Mouse (Mus musculus): ENCODE data around the gene Adora1. TPM values are rescaled to one million over a fixed set of nuclear protein-coding genes. Genes with fewer than 3 reads are reported as not detected.

Adora1 gene
- 26.5 TPM for polyA plus RNA-seq (2014; fragmentation: Illumina TruSeq; extraction: RNeasy Lipid Tissue Mini Kit (QIAGEN cat#74804); ENCODE audit: low read depth, low replicate concordance)

GRCm38 (mm10) chr1:134235391-134235921 lies at the start of gene Adora1:
TSS of gene Adora1 (minus strand) at chr1:134235431.

DNA sequence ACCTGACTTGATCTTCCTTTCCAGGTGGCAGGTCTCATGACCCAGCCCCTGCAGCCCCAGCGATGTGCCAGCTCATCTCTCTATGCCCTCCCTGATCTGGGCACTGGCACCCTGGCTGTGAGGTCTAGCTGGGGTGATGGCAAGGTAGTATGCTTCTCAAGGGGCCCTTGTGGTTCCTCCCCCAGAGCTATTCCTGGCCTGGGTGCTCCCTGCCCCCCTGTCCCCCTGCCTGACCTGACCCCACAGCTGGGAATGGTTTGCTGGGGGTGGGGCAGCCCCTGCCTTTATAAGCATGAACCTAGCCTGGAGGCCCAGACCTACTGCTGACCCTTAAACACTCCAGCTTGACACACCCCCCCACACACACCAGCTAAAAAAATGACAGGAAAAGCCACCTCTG lies 42.1 kb downstream of the Adora1 start, which contains the start of gene Mybph:
TSS of gene Mybph (plus strand) at position 323 of the 400 bp plus-strand sequence.

DNA sequence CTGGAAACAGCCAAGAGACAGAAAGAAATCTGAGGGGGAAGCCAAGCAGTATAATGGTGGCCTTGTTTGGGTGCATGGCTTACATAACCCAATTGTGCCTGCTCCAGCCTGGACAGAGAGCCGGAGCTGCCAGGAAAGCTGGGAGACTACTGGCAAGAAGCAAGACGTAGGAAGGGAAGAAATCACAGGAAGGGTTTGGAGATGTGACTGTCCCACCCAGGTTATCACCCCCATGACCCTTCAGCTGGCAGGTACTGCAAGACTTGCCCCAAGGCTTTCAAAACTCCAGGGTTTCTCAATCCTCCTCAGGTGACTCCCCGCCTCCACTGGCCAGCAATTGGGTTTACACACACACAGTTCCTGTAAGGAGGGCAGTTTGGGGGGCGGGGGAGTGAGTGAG lies 53.2 kb downstream of the Adora1 start, which contains the start of gene Chil1:
TSS of gene Chil1 (plus strand) at position 152 of the 400 bp plus-strand sequence.

Other genes starting within 250 kb of the Adora1 start
- 97.5 TPM for gene Fmod, start 198.2 kb downstream of the Adora1 start, polyA plus RNA-seq (2014; fragmentation: Illumina TruSeq; extraction: RNeasy Lipid Tissue Mini Kit (QIAGEN cat#74804); ENCODE audit: low read depth, low replicate concordance)
- 46.4 TPM for gene Btg2, start 156.3 kb downstream of the Adora1 start, polyA plus RNA-seq (2014; fragmentation: Illumina TruSeq; extraction: RNeasy Lipid Tissue Mini Kit (QIAGEN cat#74804); ENCODE audit: low read depth, low replicate concordance)
- 0.17 TPM for gene Chit1, start 124.2 kb downstream of the Adora1 start, polyA plus RNA-seq (2014; fragmentation: Illumina TruSeq; extraction: RNeasy Lipid Tissue Mini Kit (QIAGEN cat#74804); ENCODE audit: low read depth, low replicate concordance)
- gene Chil1, start 53.3 kb downstream of the Adora1 start, polyA plus RNA-seq (2014; fragmentation: Illumina TruSeq; extraction: RNeasy Lipid Tissue Mini Kit (QIAGEN cat#74804); ENCODE audit: low read depth, low replicate concordance): 0.86 TPM
- not detected for gene Mybph, start 42.0 kb downstream of the Adora1 start, polyA plus RNA-seq (2014; fragmentation: Illumina TruSeq; extraction: RNeasy Lipid Tissue Mini Kit (QIAGEN cat#74804); ENCODE audit: low read depth, low replicate concordance)
- gene Myog, start 54.6 kb upstream of the Adora1 start, polyA plus RNA-seq (2014; fragmentation: Illumina TruSeq; extraction: RNeasy Lipid Tissue Mini Kit (QIAGEN cat#74804); ENCODE audit: low read depth, low replicate concordance): not detected
- 2.8 TPM for gene Ppfia4, start 97.5 kb upstream of the Adora1 start, polyA plus RNA-seq (2014; fragmentation: Illumina TruSeq; extraction: RNeasy Lipid Tissue Mini Kit (QIAGEN cat#74804); ENCODE audit: low read depth, low replicate concordance)
- gene Tmem183a, start 126.5 kb upstream of the Adora1 start, polyA plus RNA-seq (2014; fragmentation: Illumina TruSeq; extraction: RNeasy Lipid Tissue Mini Kit (QIAGEN cat#74804); ENCODE audit: low read depth, low replicate concordance): 41.2 TPM
- gene 4933406M09Rik, start 150.5 kb upstream of the Adora1 start, polyA plus RNA-seq (2014; fragmentation: Illumina TruSeq; extraction: RNeasy Lipid Tissue Mini Kit (QIAGEN cat#74804); ENCODE audit: low read depth, low replicate concordance): 0.45 TPM
- 34.4 TPM for gene Cyb5r1, start 170.1 kb upstream of the Adora1 start, polyA plus RNA-seq (2014; fragmentation: Illumina TruSeq; extraction: RNeasy Lipid Tissue Mini Kit (QIAGEN cat#74804); ENCODE audit: low read depth, low replicate concordance)
- 99.6 TPM for gene Adipor1, start 179.9 kb upstream of the Adora1 start, polyA plus RNA-seq (2014; fragmentation: Illumina TruSeq; extraction: RNeasy Lipid Tissue Mini Kit (QIAGEN cat#74804); ENCODE audit: low read depth, low replicate concordance)
- 24.2 TPM for gene Klhl12, start 220.1 kb upstream of the Adora1 start, polyA plus RNA-seq (2014; fragmentation: Illumina TruSeq; extraction: RNeasy Lipid Tissue Mini Kit (QIAGEN cat#74804); ENCODE audit: low read depth, low replicate concordance)

All from adipose tissue, adult 10 weeks (tissue).